Mouse (Mus musculus): ENCODE results near the gene Hnrnpr. TPM values are rescaled to one million over a fixed set of nuclear protein-coding genes. Genes with fewer than 3 reads are reported as not detected.

The Hnrnpr gene
- polyA plus RNA-seq, 1 experiment from 2014 or later = 148 TPM

GRCm38 (mm10) chr4:136373494-136374181 lies 62.9 kb downstream of the Hnrnpr start:
- H3K27ac ChIP-seq = no peak overlapping the region
- no peaks in the 10 kb centered on the region for H3K9me3 ChIP-seq
- 52% methylated on average over 14 of the region's 14 CpGs for WGBS
- H3K27me3 ChIP-seq (ENCODE audit: insufficient read depth, poor library complexity, severe bottlenecking) = 0 out of 2 replicates have a peak, but pooled peaks cover 5% of the 10 kb centered on the region
- H3K36me3 ChIP-seq = no peaks in the 10 kb centered on the region
- H3K4me1 ChIP-seq = peaks cover 5% of the 10 kb centered on the region; the same call in 1 of the 2 replicates
- no peak overlapping the region for H3K4me3 ChIP-seq
- DNase-seq (ENCODE audit: low spot score) = no peak

- no peak for DNase-seq (ENCODE audit: low spot score)
- H3K36me3 ChIP-seq = no peaks in the 10 kb centered on the region
- H3K9me3 ChIP-seq = no peaks in the 10 kb centered on the region
- H3K4me1 ChIP-seq = peaks cover 5% of the 10 kb centered on the region; the same call in 1 of the 2 replicates
- H3K27me3 ChIP-seq (ENCODE audit: insufficient read depth, poor library complexity, severe bottlenecking) = 0 out of 2 replicates have a peak, but pooled peaks cover 5% of the 10 kb centered on the region
- no peak overlapping the region for H3K27ac ChIP-seq
- WGBS = 82% methylated on average over 5 of the region's 5 CpGs
- H3K4me3 ChIP-seq = no peak overlapping the region
Observed at GRCm38 (mm10) chr4:136377001-136377400, 66.3 kb downstream of the Hnrnpr start.

- H3K9me3 ChIP-seq = no peaks in the 10 kb centered on the region
- H3K36me3 ChIP-seq = no peaks in the 10 kb centered on the region
- 86% methylated on average over 5 of the region's 5 CpGs for WGBS
- H3K27me3 ChIP-seq (ENCODE audit: insufficient read depth, poor library complexity, severe bottlenecking) = no peaks in the 10 kb centered on the region
- H3K4me3 ChIP-seq = no peak overlapping the region
- no peaks in the 10 kb centered on the region for H3K4me1 ChIP-seq
- no peak for DNase-seq (ENCODE audit: low spot score)
- no peak overlapping the region for H3K27ac ChIP-seq
Observed at GRCm38 (mm10) chr4:136383052-136383451, 72.3 kb downstream of the Hnrnpr start.

GRCm38 (mm10) chr4:136383839-136384238 lies 73.1 kb downstream of the Hnrnpr start:
- 87% methylated on average over 6 of the region's 6 CpGs for WGBS
- Histone ChIP-seq H3K27ac (no peak overlapping the region), H3K27me3 (ENCODE audit: insufficient read depth, poor library complexity, severe bottlenecking) (no peaks in the 10 kb centered on the region), H3K36me3 (no peaks in the 10 kb centered on the region), H3K4me3 (no peak overlapping the region), H3K4me1 (no peaks in the 10 kb centered on the region), H3K9me3 (no peaks in the 10 kb centered on the region)
- no peak for DNase-seq (ENCODE audit: low spot score)

GRCm38 (mm10) chr4:136387261-136387660 lies 76.5 kb downstream of the Hnrnpr start:
- WGBS = 42% methylated on average over 11 of the region's 11 CpGs
- Histone ChIP-seq H3K4me1 (no peaks in the 10 kb centered on the region), H3K27me3 (ENCODE audit: insufficient read depth, poor library complexity, severe bottlenecking) (no peaks in the 10 kb centered on the region)

GRCm38 (mm10) chr4:136401806-136402205 lies 91.1 kb downstream of the Hnrnpr start:
- Histone ChIP-seq H3K36me3 (no peaks in the 10 kb centered on the region), H3K27ac (no peak overlapping the region)
- 78% methylated on average over 10 of the region's 10 CpGs for WGBS

More at GRCm38 (mm10) chr4:136387261-136387660, 76.5 kb downstream of the Hnrnpr start:
- DNase-seq (ENCODE audit: low spot score) = no peak
- no peaks in the 10 kb centered on the region for H3K36me3 ChIP-seq
- no peak overlapping the region for H3K4me3 ChIP-seq
- H3K27ac ChIP-seq = no peak overlapping the region
- H3K9me3 ChIP-seq = no peaks in the 10 kb centered on the region

GRCm38 (mm10) chr4:136407831-136408230 lies 97.1 kb downstream of the Hnrnpr start:
- H3K9me3 ChIP-seq = no peaks in the 10 kb centered on the region
- WGBS = 72% methylated on average over 11 of the region's 11 CpGs
- H3K27ac ChIP-seq = no peak overlapping the region
- H3K4me1 ChIP-seq = peaks cover 4% of the 10 kb centered on the region; the same call in 1 of the 2 replicates
- no peaks in the 10 kb centered on the region for H3K36me3 ChIP-seq
- no peaks in the 10 kb centered on the region for H3K27me3 ChIP-seq (ENCODE audit: insufficient read depth, poor library complexity, severe bottlenecking)
- DNase-seq (ENCODE audit: low spot score) = no peak
- no peak overlapping the region for H3K4me3 ChIP-seq

More at GRCm38 (mm10) chr4:136401806-136402205, 91.1 kb downstream of the Hnrnpr start:
- Histone ChIP-seq H3K4me3 (no peak overlapping the region), H3K9me3 (no peaks in the 10 kb centered on the region), H3K27me3 (ENCODE audit: insufficient read depth, poor library complexity, severe bottlenecking) (no peaks in the 10 kb centered on the region), H3K4me1 (no peaks in the 10 kb centered on the region)
- DNase-seq (ENCODE audit: low spot score) = no peak

Other genes starting within 250 kb of the Hnrnpr start
- gene Id3, start 167.4 kb upstream of the Hnrnpr start, polyA plus RNA-seq (2016; fragmentation: Nextera tagmentation; extraction: Ambion mirVana) = 324 and 492 TPM in 2 replicates
- gene E2f2, start 138.5 kb upstream of the Hnrnpr start, polyA plus RNA-seq (2016; fragmentation: Nextera tagmentation; extraction: Ambion mirVana) = 6.3 and 6.6 TPM in 2 replicates
- gene Asap3, start 104.6 kb upstream of the Hnrnpr start, polyA plus RNA-seq (2016; fragmentation: Nextera tagmentation; extraction: Ambion mirVana) = 3.4 and 3.7 TPM in 2 replicates
- 35.6 and 47.2 TPM in 2 replicates for gene Tcea3, start 63.2 kb upstream of the Hnrnpr start, polyA plus RNA-seq (2016; fragmentation: Nextera tagmentation; extraction: Ambion mirVana)
- gene Zfp46, start 26.3 kb upstream of the Hnrnpr start, polyA plus RNA-seq (2016; fragmentation: Nextera tagmentation; extraction: Ambion mirVana) = 14.6 and 18.7 TPM in 2 replicates
- gene Htr1d, start 112.6 kb downstream of the Hnrnpr start, polyA plus RNA-seq (2016; fragmentation: Nextera tagmentation; extraction: Ambion mirVana) = 0.05 and 0.19 TPM in 2 replicates
- gene 6030445D17Rik, start 151.3 kb downstream of the Hnrnpr start, polyA plus RNA-seq (2016; fragmentation: Nextera tagmentation; extraction: Ambion mirVana) = 0.18 TPM in 1 of 2 replicates, not detected in the other
- gene Luzp1, start 158.8 kb downstream of the Hnrnpr start, polyA plus RNA-seq (2016; fragmentation: Nextera tagmentation; extraction: Ambion mirVana) = 96.4 and 126 TPM in 2 replicates

Data from heart, embryonic 10.5 days (tissue).